Mouse (Mus musculus) cerebellum, postnatal 4 days (tissue): ENCODE measurements at regions not wholly inside any gene's neighbourhood (a gene's known extent, or its start where the extent isn't known, plus 50 kb on each side); places are given as distances from the start of the nearest gene placed in this dataset.
"Not testable (repeated sequence)": the region's sequence is repeated elsewhere in the genome, so short reads cannot be mapped to it uniquely, and the experiment has no call there.

ENCODE experiments used
- DNase-seq, 2 experiments: peaks; one replicate each; pipeline ENCODE4 v3.0.0; 2022; ENCODE audit warnings: low spot score in 2 of 2, mixed read lengths in 1 of 2

- peak; percentile 61 to 89 for DNase-seq
These were observed 102.7 kb downstream of the Ptpn20 start for GRCm38 (mm10) chr14:33691690-33692089.

GRCm38 (mm10) chr14:33694224-33694623, 105.2 kb downstream of the Ptpn20 start:
- DNase-seq = peak in 1 of 2 experiments; percentile 16

GRCm38 (mm10) chr14:33695362-33695982, 106.5 kb downstream of the Ptpn20 start:
- peak; percentile 82 to 90 for DNase-seq

- no peak for DNase-seq
These were observed 107.8 kb downstream of the Ptpn20 start for GRCm38 (mm10) chr14:33696817-33697216.

- no peak for DNase-seq
These were observed 110.9 kb downstream of the Ptpn20 start for GRCm38 (mm10) chr14:33699777-33700438.

- no peak for DNase-seq
These were observed 118.8 kb downstream of the Ptpn20 start for GRCm38 (mm10) chr14:33707661-33708297.

GRCm38 (mm10) chr14:33708298-33708665, 119.3 kb downstream of the Ptpn20 start:
- DNase-seq = no peak

GRCm38 (mm10) chr14:33712458-33712857, 123.5 kb downstream of the Ptpn20 start:
- DNase-seq = no peak

GRCm38 (mm10) chr14:33719651-33720050, 130.6 kb downstream of the Ptpn20 start:
- DNase-seq = no peak

- DNase-seq = not testable (repeated sequence)
These were observed 133.6 kb downstream of the Ptpn20 start for GRCm38 (mm10) chr14:33722379-33723145.

GRCm38 (mm10) chr14:33726500-33726899, 137.5 kb downstream of the Ptpn20 start:
- no peak for DNase-seq

GRCm38 (mm10) chr14:33729115-33729884, 140.3 kb downstream of the Ptpn20 start:
- DNase-seq = no peak

- peak in 1 of 2 experiments; percentile 24 for DNase-seq
These were observed 143.7 kb downstream of the Ptpn20 start for GRCm38 (mm10) chr14:33732698-33733097.

GRCm38 (mm10) chr14:33734446-33735043, 145.5 kb downstream of the Ptpn20 start:
- DNase-seq = peak; percentile 29 to 73

- DNase-seq = no peak
These were observed 146.6 kb downstream of the Ptpn20 start for GRCm38 (mm10) chr14:33735653-33736052.

- no peak for DNase-seq
These were observed 157.2 kb downstream of the Ptpn20 start for GRCm38 (mm10) chr14:33746181-33746580.

- DNase-seq = no peak
These were observed 163.7 kb upstream of the Gdf10 start for GRCm38 (mm10) chr14:33759656-33760055.

- no peak for DNase-seq
These were observed 159.7 kb upstream of the Gdf10 start for GRCm38 (mm10) chr14:33763641-33764046.

GRCm38 (mm10) chr14:33765767-33766166, 157.6 kb upstream of the Gdf10 start:
- no peak for DNase-seq

- no peak for DNase-seq
These were observed 151.0 kb upstream of the Gdf10 start for GRCm38 (mm10) chr14:33772374-33772773.

- no peak for DNase-seq
These were observed 133.8 kb upstream of the Gdf10 start for GRCm38 (mm10) chr14:33789556-33789955.
